Mouse (Mus musculus) monocyte, adult 2 months (primary cell): ENCODE data around the gene Ttc22.
A peak's percentile ranks its signal among the peaks of the same experiment; 100 is the strongest.

Experiments
- DNase-seq, 2 experiments: peaks; one replicate each; pipeline ENCODE4 v3.0.0; 2022; ENCODE audit warnings: low spot score in 2 of 2, low read depth in 1 of 2

The Ttc22 gene

GRCm38 (mm10) chr4:106615637-106616036 lies 6.6 kb upstream of the Ttc22 start:
- DNase-seq, result no peak

GRCm38 (mm10) chr4:106617056-106617455 lies 5.2 kb upstream of the Ttc22 start, which contains the start of gene Lexm:
Gene Lexm (minus strand): TSS chr4:106617241.
- no peak for DNase-seq

- no peak for DNase-seq
Measured at GRCm38 (mm10) chr4:106618898-106619297, 3.3 kb upstream of the Ttc22 start.

- no peak for DNase-seq
Measured at GRCm38 (mm10) chr4:106621428-106621827, 804 bp upstream of the Ttc22 start.

GRCm38 (mm10) chr4:106622712-106623111 lies 480 bp downstream of the Ttc22 start:
- DNase-seq, result no peak

GRCm38 (mm10) chr4:106624271-106624670 lies 2.0 kb downstream of the Ttc22 start:
- no peak for DNase-seq

GRCm38 (mm10) chr4:106627809-106628208 lies 5.6 kb downstream of the Ttc22 start:
- DNase-seq, result no peak

- DNase-seq, result no peak
Measured at GRCm38 (mm10) chr4:106628650-106629360, 6.6 kb downstream of the Ttc22 start.

GRCm38 (mm10) chr4:106629374-106629773 lies 7.1 kb downstream of the Ttc22 start:
- DNase-seq, result no peak

GRCm38 (mm10) chr4:106630333-106631220 lies 8.3 kb downstream of the Ttc22 start:
- peak in 1 of 2 experiments; percentile 22 for DNase-seq

GRCm38 (mm10) chr4:106632313-106632712 lies 10.1 kb downstream of the Ttc22 start:
- no peak for DNase-seq

- no peak for DNase-seq
Measured at GRCm38 (mm10) chr4:106633281-106634085, 11.3 kb downstream of the Ttc22 start.

GRCm38 (mm10) chr4:106634086-106634479 lies 11.9 kb downstream of the Ttc22 start:
- no peak for DNase-seq

- no peak for DNase-seq
Measured at GRCm38 (mm10) chr4:106643483-106644217, 21.4 kb downstream of the Ttc22 start.

GRCm38 (mm10) chr4:106644218-106644610 lies 22.0 kb downstream of the Ttc22 start:
- no peak for DNase-seq

GRCm38 (mm10) chr4:106645797-106646196 lies 23.6 kb downstream of the Ttc22 start:
- no peak for DNase-seq

- no peak for DNase-seq
Measured at GRCm38 (mm10) chr4:106647137-106647536, 24.9 kb downstream of the Ttc22 start.

- DNase-seq, result peak; percentile 88 to 93
Measured at GRCm38 (mm10) chr4:106650833-106651527, 28.7 kb downstream of the Ttc22 start, which contains the start of gene Pars2. Gene Pars2 (plus strand): TSS chr4:106651069.

- no peak for DNase-seq
Measured at GRCm38 (mm10) chr4:106652546-106652945, 30.3 kb downstream of the Ttc22 start.

- no peak for DNase-seq
Measured at GRCm38 (mm10) chr4:106653051-106653450, 30.8 kb downstream of the Ttc22 start.
